Mouse (Mus musculus) kidney, embryonic 14.5 days (tissue): ENCODE measurements around the gene Ttll3. TPM values are rescaled to one million over a fixed set of nuclear protein-coding genes. Genes with fewer than 3 reads are reported as not detected.

Source experiments
- ATAC-seq: fragments of 200-750 bp; cut with Nextera tagmentation; 2 replicates; pipeline ENCODE4 v1.8.0; 2017; ENCODE audit warnings: moderate number of reproducible peaks, mild to moderate bottlenecking, moderate TSS enrichment, moderate library complexity; ENCODE audit not compliant: low FRiP score, low TSS enrichment
- H3K27ac ChIP-seq: fragments of 300-500 bp; sonication (generic); 2 replicates; pipeline ENCODE4 v1.5.1; 2014; ENCODE audit warnings: low read depth, mild to moderate bottlenecking, low read length, moderate library complexity, mixed read lengths
- H3K27me3 ChIP-seq: fragments of 300-500 bp; sonication (generic); 2 replicates; pipeline ENCODE4 v1.6.1; 2014; ENCODE audit warnings: mild to moderate bottlenecking, low read length; ENCODE audit not compliant: control insufficient read depth, insufficient read depth
- H3K36me3 ChIP-seq: fragments of 300-500 bp; sonication (generic); 2 replicates; pipeline ENCODE4 v1.6.1; 2014; ENCODE audit warnings: low read length, mixed read lengths; ENCODE audit not compliant: control insufficient read depth, insufficient read depth
- H3K4me1 ChIP-seq: fragments of 300-500 bp; sonication (generic); 2 replicates; pipeline ENCODE4 v1.6.1; 2014; ENCODE audit warnings: low read length, mixed read lengths; ENCODE audit not compliant: control insufficient read depth, insufficient read depth
- H3K4me2 ChIP-seq: fragments of 300-500 bp; sonication (generic); replicated peaks from 2 replicates; pipeline ENCODE4 v1.6.1; 2014; ENCODE audit warnings: low read depth, mild to moderate bottlenecking, low read length
- H3K4me3 ChIP-seq: fragments of 300-500 bp; sonication (generic); 2 replicates; pipeline ENCODE4 v1.5.1; 2014; ENCODE audit warnings: mild to moderate bottlenecking, low read length
- H3K9ac ChIP-seq: fragments of 300-500 bp; sonication (generic); 2 replicates; pipeline ENCODE4 v1.6.1; 2014; ENCODE audit warnings: low read depth, mild to moderate bottlenecking, low read length, moderate library complexity
- H3K9me3 ChIP-seq: fragments of 300-500 bp; sonication (generic); 2 replicates; pipeline ENCODE4 v1.6.1; 2016; ENCODE audit warnings: low read length; ENCODE audit not compliant: control insufficient read depth
- WGBS: fragments of 180-500 bp; shearing (Covaris S2); extraction: QIAGEN DNeasy Blood & Tissue Kit; methylation state at CpG from one replicate; pipeline ENCODE4 v1.1.7; 2014; 5-methylcytosine and 5-hydroxymethylcytosine counted together
- microRNA-seq: library from miRNA; unstranded; fragments of <30 nt; microRNA quantifications from one replicate; pipeline ENCODE4, GENCODE M21; 2016
- polyA plus RNA-seq: library from polyadenylated mRNA; unstranded; fragments of >200 nt; fragmentation: Nextera tagmentation; extraction: Ambion mirVana; gene quantifications from 2 replicates; pipeline ENCODE4 v1.2.1, GENCODE M21; 2014

Gene Ttll3
- polyA plus RNA-seq, 1 experiment from 2014 or later: 2.0 TPM

DNA sequence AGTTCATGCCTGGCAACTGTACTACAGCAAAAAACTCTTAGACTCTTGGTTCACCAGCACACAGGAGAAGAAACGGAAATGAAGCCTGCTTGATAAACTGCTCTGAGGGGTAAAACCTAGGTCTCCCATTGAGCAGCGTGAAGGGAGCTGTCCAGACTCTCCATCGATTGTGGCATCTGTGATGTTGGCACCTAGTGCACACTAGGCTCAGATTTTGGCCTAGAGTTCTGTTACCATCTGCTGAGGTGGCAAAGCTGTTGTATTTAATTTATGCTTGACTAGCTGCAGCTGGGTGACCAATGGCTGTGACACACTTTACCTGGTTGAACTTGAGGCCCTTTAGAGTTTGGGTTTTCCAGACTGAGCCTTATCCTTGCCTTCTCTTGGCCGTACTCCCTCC lies 58.6 kb downstream of the Ttll3 start:
- H3K4me1 ChIP-seq: peaks cover 6% of the 10 kb centered on the region; the same call in 1 of the 2 replicates
- no peak overlapping the region for H3K9ac ChIP-seq
- no peak overlapping the region for H3K4me3 ChIP-seq
- peaks cover 34% of the 10 kb centered on the region for H3K36me3 ChIP-seq
- no peaks in the 10 kb centered on the region for H3K9me3 ChIP-seq
- H3K4me2 ChIP-seq: no peak overlapping the region
- ATAC-seq: no peak
- no peak overlapping the region for H3K27ac ChIP-seq
- WGBS: 96% methylated on average over 4 of the region's 4 CpGs
- no peaks in the 10 kb centered on the region for H3K27me3 ChIP-seq

DNA sequence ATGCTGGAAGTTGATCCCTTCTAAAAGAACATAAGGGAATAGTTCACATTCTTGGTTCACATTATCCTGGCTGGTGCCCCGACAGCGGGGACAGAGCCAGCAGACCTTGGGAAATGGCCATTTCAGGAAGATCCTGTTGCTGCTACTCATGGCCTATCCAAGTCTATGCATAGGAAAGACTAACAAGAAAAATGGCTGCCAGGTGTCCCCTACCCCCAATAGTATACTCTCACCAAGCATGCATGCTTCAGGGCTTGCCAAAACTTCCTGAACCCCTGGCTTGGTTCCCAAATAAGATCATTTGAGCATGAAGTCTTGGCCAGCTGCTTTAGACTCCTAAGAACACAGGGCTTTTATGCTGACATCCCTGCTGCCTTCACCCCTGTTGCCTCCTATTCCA lies 62.8 kb downstream of the Ttll3 start:
- H3K9ac ChIP-seq: no peak overlapping the region
- no peak for ATAC-seq
- no peak overlapping the region for H3K4me2 ChIP-seq
- no peaks in the 10 kb centered on the region for H3K27me3 ChIP-seq
- no peaks in the 10 kb centered on the region for H3K4me1 ChIP-seq
- 80% methylated on average over 2 of the region's 2 CpGs for WGBS
- no peak overlapping the region for H3K4me3 ChIP-seq
- H3K36me3 ChIP-seq: peaks cover 22% of the 10 kb centered on the region
- H3K27ac ChIP-seq: no peak overlapping the region
- H3K9me3 ChIP-seq: no peaks in the 10 kb centered on the region

DNA sequence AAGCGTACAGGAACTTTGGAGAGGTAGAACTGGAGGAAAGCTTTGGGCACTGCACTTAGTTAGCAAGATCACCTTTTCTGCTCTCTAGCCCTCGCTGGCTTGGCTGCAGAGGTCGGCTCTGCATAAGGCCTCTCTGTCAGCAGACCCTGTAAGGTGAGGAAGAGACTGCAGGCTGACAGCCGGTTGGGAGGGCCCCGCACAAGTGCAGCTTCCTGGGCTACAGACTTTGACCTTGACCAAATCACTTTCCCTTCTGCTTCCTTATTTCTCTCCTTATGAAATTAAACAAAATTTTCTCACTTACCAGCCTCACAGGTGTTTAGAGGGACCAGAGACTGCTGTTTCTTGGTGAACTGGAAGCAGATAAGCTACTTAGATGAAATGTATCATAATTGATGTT lies 65.9 kb downstream of the Ttll3 start:
- Histone ChIP-seq H3K4me1 (no peaks in the 10 kb centered on the region), H3K4me3 (no peak overlapping the region), H3K27ac (no peak overlapping the region), H3K36me3 (no peaks in the 10 kb centered on the region), H3K4me2 (no peak overlapping the region), H3K9ac (no peak overlapping the region), H3K27me3 (no peaks in the 10 kb centered on the region), H3K9me3 (no peaks in the 10 kb centered on the region)
- WGBS: 48% methylated on average over 5 of the region's 5 CpGs
- ATAC-seq: no peak

DNA sequence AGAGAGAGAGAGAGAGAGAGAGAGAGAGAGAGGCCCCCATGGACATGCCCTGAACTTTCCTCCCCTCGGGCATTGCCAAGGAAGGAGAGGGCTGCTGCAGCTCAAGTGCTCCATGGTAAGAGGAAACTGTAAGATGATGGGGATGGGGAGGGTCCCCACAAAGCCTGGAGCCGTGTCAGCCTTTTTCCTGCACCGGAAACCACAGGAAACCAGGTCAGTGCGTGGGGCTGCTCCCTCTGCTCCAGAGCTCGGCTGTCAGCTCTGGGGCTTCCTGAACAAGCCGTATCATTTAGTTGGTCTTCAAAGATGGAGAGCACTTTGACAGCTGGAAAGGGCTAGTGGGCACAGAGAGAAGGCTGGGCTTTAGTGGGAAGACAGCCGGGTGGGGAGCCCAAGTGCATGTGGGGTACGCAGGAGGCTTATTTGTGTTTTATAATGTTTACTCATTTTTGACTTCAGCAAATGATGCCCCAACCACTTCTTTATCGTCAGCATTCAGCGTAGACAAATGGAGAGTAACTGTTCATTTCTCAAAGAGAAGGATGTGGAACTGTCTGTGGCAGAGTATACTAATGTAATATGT lies 69.0 kb downstream of the Ttll3 start, which contains the start of gene Il17re:
TSS of gene Il17re (plus strand) at position 533 of the 583 bp plus-strand sequence.
- Histone ChIP-seq H3K4me1 (no peaks in the 10 kb centered on the region), H3K9me3 (no peaks in the 10 kb centered on the region), H3K27me3 (no peaks in the 10 kb centered on the region), H3K4me3 (no peak within 1 kb of the TSS), H3K4me2 (peak within 1 kb of the TSS; percentile 0; the same call in 1 of the 2 replicates), H3K9ac (no peak within 1 kb of the TSS), H3K36me3 (no peaks in the 10 kb centered on the region), H3K27ac (no peak within 1 kb of the TSS)
- 52% methylated on average over 10 of the region's 10 CpGs for WGBS
- no peak for ATAC-seq

DNA sequence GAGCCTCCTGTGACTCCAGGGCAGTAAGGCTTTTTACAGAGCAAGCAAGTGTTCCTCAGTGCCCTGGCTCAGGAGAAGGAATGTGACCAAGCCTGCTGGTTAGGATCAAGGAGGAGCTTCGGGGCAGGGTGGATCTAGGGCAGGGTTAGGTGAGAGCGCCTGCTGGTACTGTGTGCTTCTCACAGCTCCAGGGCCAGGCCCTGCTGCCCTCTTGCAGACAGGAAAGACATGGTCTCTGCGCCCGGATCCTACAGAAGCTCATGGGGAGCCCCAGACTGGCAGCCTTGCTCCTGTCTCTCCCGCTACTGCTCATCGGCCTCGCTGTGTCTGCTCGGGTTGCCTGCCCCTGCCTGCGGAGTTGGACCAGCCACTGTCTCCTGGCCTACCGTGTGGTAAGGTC lies 69.6 kb downstream of the Ttll3 start:
- Histone ChIP-seq H3K9me3 (no peaks in the 10 kb centered on the region), H3K36me3 (no peaks in the 10 kb centered on the region), H3K27me3 (no peaks in the 10 kb centered on the region), H3K9ac (no peak overlapping the region), H3K27ac (no peak overlapping the region), H3K4me2 (peak overlapping the region; percentile 0; the same call in 1 of the 2 replicates), H3K4me1 (no peaks in the 10 kb centered on the region), H3K4me3 (no peak overlapping the region)
- peak; percentile 77 for ATAC-seq
- 54% methylated on average over 10 of the region's 10 CpGs for WGBS

DNA sequence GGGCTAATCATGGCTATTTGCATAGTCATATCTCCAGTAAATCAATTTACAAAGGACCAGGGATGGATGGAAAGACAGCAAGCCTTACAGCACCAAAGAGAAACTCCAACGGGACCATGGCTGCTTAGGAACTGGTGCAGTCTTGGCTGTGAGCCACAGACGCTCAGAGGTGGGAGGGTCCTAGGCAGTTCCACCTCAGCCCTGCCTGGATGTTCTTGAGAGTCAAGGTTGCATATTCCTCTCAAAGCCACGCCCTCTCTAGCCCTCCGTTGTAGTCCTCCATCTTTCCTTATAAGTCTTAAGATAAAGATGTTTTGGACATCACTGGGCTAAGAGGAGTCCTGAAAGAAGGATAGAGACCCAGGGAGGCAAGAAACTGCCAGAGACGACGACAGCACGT lies 75.0 kb downstream of the Ttll3 start:
- Histone ChIP-seq H3K36me3 (no peaks in the 10 kb centered on the region), H3K4me1 (0 out of 2 replicates have a peak, but pooled peaks cover 3% of the 10 kb centered on the region), H3K27ac (no peak overlapping the region), H3K27me3 (no peaks in the 10 kb centered on the region), H3K4me3 (no peak overlapping the region), H3K9me3 (no peaks in the 10 kb centered on the region), H3K9ac (no peak overlapping the region), H3K4me2 (no peak overlapping the region)
- 77% methylated on average over 7 of the region's 7 CpGs for WGBS
- no peak for ATAC-seq

Small RNA genes within 50 kb of the gene (microRNA-seq; reads per million reads assigned to microRNA genes)
- gene Gm24387: not detected

Other genes starting within 250 kb of the Ttll3 start
- gene Lhfpl4, start 193.9 kb upstream of the Ttll3 start, polyA plus RNA-seq: 0.45 and 0.69 TPM in 2 replicates
- 28.4 and 41.0 TPM in 2 replicates for gene Mtmr14, start 151.4 kb upstream of the Ttll3 start, polyA plus RNA-seq
- gene Cpne9, start 107.0 kb upstream of the Ttll3 start, polyA plus RNA-seq: 0.23 TPM in 1 of 2 replicates, not detected in the other
- gene Brpf1, start 82.1 kb upstream of the Ttll3 start, polyA plus RNA-seq: 18.2 and 27.2 TPM in 2 replicates
- 17.3 and 18.4 TPM in 2 replicates for gene Ogg1, start 62.3 kb upstream of the Ttll3 start, polyA plus RNA-seq
- 112 and 114 TPM in 2 replicates for gene Camk1, start 45.3 kb upstream of the Ttll3 start, polyA plus RNA-seq
- gene Tada3, start 11.4 kb upstream of the Ttll3 start, polyA plus RNA-seq: 59.9 and 65.8 TPM in 2 replicates
- 230 and 351 TPM in 2 replicates for gene Arpc4, start 11.1 kb upstream of the Ttll3 start, polyA plus RNA-seq
- gene Rpusd3, start 30.1 kb downstream of the Ttll3 start, polyA plus RNA-seq: 29.0 and 30.5 TPM in 2 replicates
- not detected in 2 replicates for gene Cidec, start 46.5 kb downstream of the Ttll3 start, polyA plus RNA-seq
- gene Jagn1, start 53.3 kb downstream of the Ttll3 start, polyA plus RNA-seq: 95.9 and 103 TPM in 2 replicates
- gene Il17re, start 69.2 kb downstream of the Ttll3 start, polyA plus RNA-seq: 3.5 and 6.1 TPM in 2 replicates
- 9.3 and 9.5 TPM in 2 replicates for gene Il17rc, start 82.2 kb downstream of the Ttll3 start, polyA plus RNA-seq
- gene Creld1, start 94.0 kb downstream of the Ttll3 start, polyA plus RNA-seq: 22.9 and 25.4 TPM in 2 replicates
- 0.73 and 1.6 TPM in 2 replicates for gene Prrt3, start 112.7 kb downstream of the Ttll3 start, polyA plus RNA-seq
- 81.3 and 98.0 TPM in 2 replicates for gene Emc3, start 142.4 kb downstream of the Ttll3 start, polyA plus RNA-seq
- 12.0 and 16.1 TPM in 2 replicates for gene Fancd2, start 142.4 kb downstream of the Ttll3 start, polyA plus RNA-seq
- 0.28 and 1.0 TPM in 2 replicates for gene Fancd2os, start 211.5 kb downstream of the Ttll3 start, polyA plus RNA-seq
- gene Brk1, start 215.5 kb downstream of the Ttll3 start, polyA plus RNA-seq: 233 and 273 TPM in 2 replicates
- 25.9 and 40.7 TPM in 2 replicates for gene Vhl, start 234.7 kb downstream of the Ttll3 start, polyA plus RNA-seq
- 1.9 and 2.6 TPM in 2 replicates for gene Irak2, start 249.2 kb downstream of the Ttll3 start, polyA plus RNA-seq